Mouse (Mus musculus) heart, postnatal 4 days (tissue): Measurements from ENCODE around the gene Zfhx3. TPM values are rescaled to one million over a fixed set of nuclear protein-coding genes. Genes with fewer than 3 reads are reported as not detected.

Source experiments
- microRNA-seq, 2 experiments: library from miRNA; unstranded; fragments of <30 nt; microRNA quantifications; one replicate each; pipeline ENCODE4 v1.2.0; 2021 to 2022
- total RNA-seq, 2 experiments: library from RNA; stranded (reverse); gene quantifications; 2 replicates each; pipeline ENCODE4 v1.2.3; 2021

Gene Zfhx3
- total RNA-seq, 2 experiments from 2014 or later: 9.7 to 11.5 TPM

Small RNAs within 50 kb of the gene (microRNA-seq; reads per million reads assigned to microRNA genes)
- gene Mir3108: 0 to 1.0 reads per million in 2 experiments
